Mouse (Mus musculus) central nervous system, embryonic 11.5 days (tissue): ENCODE measurements around the gene Keap1. TPM values are rescaled to one million over a fixed set of nuclear protein-coding genes. Genes with fewer than 3 reads are reported as not detected.

Experiments
- polyA plus RNA-seq: library from polyadenylated mRNA; depleted of rRNA; stranded (reverse); fragments of >200 nt; gene quantifications from 2 replicates; pipeline ENCODE4 v1.2.3, GENCODE M21; 2012; rRNA removed

Gene Keap1
- 23.3 and 33.5 TPM in 2 replicates for polyA plus RNA-seq

GRCm38 (mm10) chr9:21238733-21239464, at the start of gene Keap1:
TSS of gene Keap1 (minus strand) at chr9:21239361.

DNA sequence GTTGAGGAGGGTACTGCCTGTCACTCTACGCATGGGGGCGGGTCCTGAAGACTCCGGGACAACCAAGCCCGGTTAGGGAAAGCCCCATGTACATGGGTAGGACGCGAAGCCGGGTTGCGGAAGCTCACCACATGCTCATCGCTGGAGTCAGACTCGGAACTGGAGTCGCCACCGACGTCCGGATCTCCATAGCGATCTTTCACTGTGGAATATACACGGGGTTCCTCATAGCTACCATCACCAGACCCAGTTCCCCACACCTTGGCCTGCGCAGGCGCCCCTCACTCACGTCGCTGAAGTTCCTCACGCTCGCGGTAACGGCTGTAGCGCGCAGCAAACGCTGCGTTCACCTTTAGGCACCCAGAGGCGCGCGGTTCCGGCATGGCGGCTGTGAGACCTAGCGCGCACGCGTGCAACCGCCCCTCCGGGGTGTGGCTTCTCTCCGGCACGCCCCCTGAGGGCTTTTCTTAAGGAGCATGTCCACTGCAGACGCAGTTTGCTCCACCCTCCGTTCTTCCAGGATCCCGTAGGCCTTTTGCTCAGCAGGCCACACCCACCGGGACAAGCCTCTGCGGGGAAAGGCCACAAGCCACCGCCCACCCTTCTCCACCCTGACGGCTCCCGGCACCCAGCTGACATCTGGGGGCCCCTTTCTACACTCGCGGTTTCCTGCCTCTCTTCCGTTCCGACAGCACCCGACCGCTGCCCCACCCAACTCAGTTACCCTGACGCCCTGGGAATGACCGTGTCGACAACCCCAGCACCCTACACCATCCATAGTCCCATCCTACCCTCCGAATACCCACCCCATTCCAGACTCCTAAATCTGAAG, 48.6 kb upstream of the Keap1 start, which contains the start of gene Kri1:
Kri1 (minus strand) TSS at position 399 of the 832 bp plus-strand sequence.

GRCm38 (mm10) chr9:21265000-21265561, 25.9 kb upstream of the Keap1 start, which contains the start of gene Atg4d:
TSS of gene Atg4d (plus strand) at chr9:21265293.

GRCm38 (mm10) chr9:21248326-21248725, 9.2 kb upstream of the Keap1 start, which contains the start of gene S1pr5:
TSS of gene S1pr5 (minus strand) at chr9:21248443.

Other genes starting within 250 kb of the Keap1 start
- 54.5 and 78.4 TPM in 2 replicates for gene Mrpl4, start 236.6 kb downstream of the Keap1 start, polyA plus RNA-seq
- gene Icam1, start 223.4 kb downstream of the Keap1 start, polyA plus RNA-seq: 3.5 and 4.1 TPM in 2 replicates
- gene Icam4, start 210.0 kb downstream of the Keap1 start, polyA plus RNA-seq: 4.4 and 5.4 TPM in 2 replicates
- 0.14 and 0.22 TPM in 2 replicates for gene Icam5, start 207.3 kb downstream of the Keap1 start, polyA plus RNA-seq
- gene Zglp1, start 172.3 kb downstream of the Keap1 start, polyA plus RNA-seq: 1.4 and 1.8 TPM in 2 replicates
- 2.5 and 2.7 TPM in 2 replicates for gene Gm49373, start 166.3 kb downstream of the Keap1 start, polyA plus RNA-seq
- 61.0 and 83.1 TPM in 2 replicates for gene Fdx1l, start 165.7 kb downstream of the Keap1 start, polyA plus RNA-seq
- 4.6 and 6.0 TPM in 2 replicates for gene Gm38431, start 147.4 kb downstream of the Keap1 start, polyA plus RNA-seq
- 67.6 and 85.0 TPM in 2 replicates for gene Raver1, start 147.4 kb downstream of the Keap1 start, polyA plus RNA-seq
- gene Tyk2, start 108.1 kb downstream of the Keap1 start, polyA plus RNA-seq: 11.6 and 13.8 TPM in 2 replicates
- 303 and 377 TPM in 2 replicates for gene Cdc37, start 89.4 kb downstream of the Keap1 start, polyA plus RNA-seq
- 4.0 and 5.1 TPM in 2 replicates for gene Pde4a, start 73.6 kb downstream of the Keap1 start, polyA plus RNA-seq
- 0.13 and 0.47 TPM in 2 replicates for gene S1pr5, start 9.1 kb upstream of the Keap1 start, polyA plus RNA-seq
- gene Atg4d, start 25.9 kb upstream of the Keap1 start, polyA plus RNA-seq: 27.7 and 29.9 TPM in 2 replicates
- gene Kri1, start 48.6 kb upstream of the Keap1 start, polyA plus RNA-seq: 45.0 and 53.8 TPM in 2 replicates
- gene Cdkn2d, start 52.0 kb upstream of the Keap1 start, polyA plus RNA-seq: 41.8 and 73.1 TPM in 2 replicates
- gene Ap1m2, start 73.0 kb upstream of the Keap1 start, polyA plus RNA-seq: 1.7 and 3.2 TPM in 2 replicates
- 50.7 and 79.8 TPM in 2 replicates for gene Slc44a2, start 81.3 kb upstream of the Keap1 start, polyA plus RNA-seq
- gene Ilf3, start 128.5 kb upstream of the Keap1 start, polyA plus RNA-seq: 196 and 241 TPM in 2 replicates
- 74.3 and 76.9 TPM in 2 replicates for gene Qtrt1, start 172.5 kb upstream of the Keap1 start, polyA plus RNA-seq
- 50.9 and 59.2 TPM in 2 replicates for gene Dnm2, start 185.5 kb upstream of the Keap1 start, polyA plus RNA-seq